ENCODE assay signal across 22 mouse cellular contexts in genomic region chr4:148549106-148549505, GRCm38 (mm10). TPM values are rescaled to one million over a fixed set of nuclear protein-coding genes. Genes with fewer than 3 reads are reported as not detected.
A peak's percentile ranks its signal among the peaks of the same experiment; 100 is the strongest.
DNase-seq lines count a peak whose midpoint lies in the region; ATAC-seq lines count a peak whose summit lies in the region.
"Had no signal": no experiment of that assay in that cellular context is flagged by ENCODE, and none has a peak within 500 bp of the region (broad histone marks: within the 10 kb centered on the region; RNA-seq: fewer than 3 reads in every experiment).

No protein-coding gene starts in this region.

- intact Hi-C loops in left cerebral cortex, postnatal 4 days (cut with DNase I) = no loop called here
- intact Hi-C loops in left cerebral cortex, postnatal 14 days (cut with DNase I) = no loop called here

- DNase-seq in cerebellum, postnatal 10 days = peak; percentile 72 to 79
- DNase-seq in cerebellum, adult 8-10 months = no peak
- DNase-seq in cerebellum, postnatal 14 days = peak; percentile 50 to 64
- DNase-seq in left cerebral cortex, postnatal 4 days = peak; percentile 32
- DNase-seq in left cerebral cortex, postnatal 14 days (ENCODE audit: low spot score in 2 of 2) = no peak
- DNase-seq: adrenal gland, adult 2 months; adrenal gland, adult 8-10 months; adrenal gland, postnatal 10 days; adrenal gland, postnatal 14 days; adrenal gland, postnatal 25 days; adrenal gland, postnatal 36 days; B cell, adult 2 months; cerebellum, adult 11 months; cerebellum, adult 11-12 months; cerebellum, adult 18-20 months; cerebellum, adult 2 months had no signal

- ATAC-seq in cerebellum, adult (ENCODE audit: insufficient number of reproducible peaks, low FRiP score, low TSS enrichment) = no peak
- ATAC-seq: activated CD4-positive, CD25-positive, alpha-beta regulatory T cell, adult 4 months; CD4-positive, CD25-positive, alpha-beta regulatory T cell, adult 4 months; Patski had no signal

RNA-seq across cellular contexts. Expression of gene Exosc10, which starts 9.1 kb away (rescaled TPM):
- total RNA-seq in left cerebral cortex, postnatal 4 days (2021) = 10 to 100 TPM; 70.7 to 75.5 TPM
- 10 to 100 TPM; 46.2 to 48.0 TPM for total RNA-seq in left cerebral cortex, postnatal 14 days (2021)

RNA-seq across cellular contexts. Expression of gene Srm, which starts 42.2 kb away (rescaled TPM):
- total RNA-seq in left cerebral cortex, postnatal 4 days (2021) = 100 to 1,000 TPM; 107 to 109 TPM
- total RNA-seq in left cerebral cortex, postnatal 14 days (2021) = 10 to 100 TPM; 85.8 to 92.2 TPM

RNA-seq across cellular contexts. Expression of gene Angptl7, which starts 48.8 kb away (rescaled TPM):
- total RNA-seq in left cerebral cortex, postnatal 4 days (2021) = under 1 TPM in 1 of 2 experiments, not detected in 1; 0.42 TPM
- under 1 TPM; 0.31 to 0.44 TPM for total RNA-seq in left cerebral cortex, postnatal 14 days (2021)
- total RNA-seq: CH12.LX, MEL had no signal

RNA-seq across cellular contexts. Expression of gene Masp2, which starts 53.2 kb away (rescaled TPM):
- 1 to 10 TPM; 2.1 to 2.3 TPM for total RNA-seq in left cerebral cortex, postnatal 4 days (2021)
- 1 to 10 TPM; 1.1 to 1.4 TPM for total RNA-seq in left cerebral cortex, postnatal 14 days (2021)

Comparison
In these comparisons a context has a peak if more than half of its experiments do, and no peak if none do; other contexts are left out.
1. DNase-seq: peak in cerebellum, postnatal 10 days (2 of 2), cerebellum, postnatal 14 days (2 of 2) and left cerebral cortex, postnatal 4 days (single experiment); none in cerebellum, adult 8-10 months (single experiment) and left cerebral cortex, postnatal 14 days (0 of 2).